Mouse (Mus musculus): ENCODE measurements around the gene Thap11. TPM values are rescaled to one million over a fixed set of nuclear protein-coding genes. Genes with fewer than 3 reads are reported as not detected.
A peak's percentile ranks its signal among the peaks of the same experiment; 100 is the strongest.
"Not testable (repeated sequence)": the region's sequence is repeated elsewhere in the genome, so short reads cannot be mapped to it uniquely, and the experiment has no call there.

Thap11 gene
- polyA plus RNA-seq, 1 experiment from 2014 or later, result 76.7 TPM

DNA sequence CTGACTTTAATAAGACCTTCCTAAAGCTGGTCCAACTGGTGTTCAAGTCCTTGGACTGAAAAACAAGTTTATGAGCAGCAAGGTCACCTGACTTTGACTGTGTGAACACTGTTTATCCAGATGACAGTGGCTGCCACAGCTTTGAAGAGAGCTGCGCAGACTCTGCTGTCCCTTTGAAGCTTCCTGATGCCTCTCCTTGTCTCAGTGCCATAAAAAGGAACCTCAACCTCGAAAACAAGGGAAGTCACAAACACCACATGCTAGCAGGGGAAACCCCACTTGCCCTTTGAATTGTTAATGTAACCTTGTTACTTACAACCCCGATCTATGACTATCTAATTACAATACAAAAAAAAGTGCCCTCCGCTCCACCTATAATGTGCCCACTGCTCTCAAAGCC, 29.4 kb upstream of the Thap11 start:
- WGBS, result 89% methylated on average over 4 of the region's 4 CpGs

DNA sequence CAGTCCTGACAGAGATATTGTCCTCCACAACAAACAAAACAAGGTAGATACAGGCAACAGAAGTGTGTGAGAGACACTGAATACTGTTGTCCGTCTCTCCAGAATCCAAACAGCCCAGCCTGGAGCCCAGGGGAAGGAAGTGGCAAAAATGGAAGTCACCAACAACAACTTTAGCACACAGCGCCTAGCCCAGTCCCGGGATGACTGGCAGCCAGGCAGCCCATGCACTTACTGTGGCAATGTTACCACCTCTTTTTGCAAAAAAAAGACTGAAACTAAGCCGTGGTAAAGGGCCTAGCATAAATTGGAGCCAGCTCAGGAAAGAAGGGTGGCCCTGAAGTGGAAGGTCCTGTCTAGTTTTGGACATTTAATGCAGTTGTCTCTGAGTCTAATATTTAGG, 28.6 kb upstream of the Thap11 start:
- Histone ChIP-seq H3K4me2 (replicated peaks) (peak overlapping the region; percentile 97), H3K9me3 (no peaks in the 10 kb centered on the region), H3K27me3 (no peaks in the 10 kb centered on the region), H3K4me1 (peaks cover 22% of the 10 kb centered on the region), H3K9ac (replicated peaks) (peak overlapping the region; percentile 84), H3K27ac (replicated peaks) (peak overlapping the region; percentile 54; the same call in 1 of the 2 replicates), H3K36me3 (peaks cover 30% of the 10 kb centered on the region), H3K4me3 (peak overlapping the region; percentile 77)
- ATAC-seq (ENCODE audit: low FRiP score, low read depth), result no peak
- 10% methylated on average over 4 of the region's 4 CpGs for WGBS

More for the DNA sequence above, 29.4 kb upstream of the Thap11 start:
- H3K4me3 ChIP-seq, result peak overlapping the region; percentile 77
- H3K9me3 ChIP-seq, result no peaks in the 10 kb centered on the region
- H3K36me3 ChIP-seq, result peaks cover 39% of the 10 kb centered on the region
- ATAC-seq (ENCODE audit: low FRiP score, low read depth), result no peak
- H3K27ac ChIP-seq (replicated peaks), result no peak overlapping the region
- H3K4me2 ChIP-seq (replicated peaks), result peak overlapping the region; percentile 97
- no peaks in the 10 kb centered on the region for H3K27me3 ChIP-seq
- no peak overlapping the region for H3K9ac ChIP-seq (replicated peaks)
- peaks cover 22% of the 10 kb centered on the region for H3K4me1 ChIP-seq

DNA sequence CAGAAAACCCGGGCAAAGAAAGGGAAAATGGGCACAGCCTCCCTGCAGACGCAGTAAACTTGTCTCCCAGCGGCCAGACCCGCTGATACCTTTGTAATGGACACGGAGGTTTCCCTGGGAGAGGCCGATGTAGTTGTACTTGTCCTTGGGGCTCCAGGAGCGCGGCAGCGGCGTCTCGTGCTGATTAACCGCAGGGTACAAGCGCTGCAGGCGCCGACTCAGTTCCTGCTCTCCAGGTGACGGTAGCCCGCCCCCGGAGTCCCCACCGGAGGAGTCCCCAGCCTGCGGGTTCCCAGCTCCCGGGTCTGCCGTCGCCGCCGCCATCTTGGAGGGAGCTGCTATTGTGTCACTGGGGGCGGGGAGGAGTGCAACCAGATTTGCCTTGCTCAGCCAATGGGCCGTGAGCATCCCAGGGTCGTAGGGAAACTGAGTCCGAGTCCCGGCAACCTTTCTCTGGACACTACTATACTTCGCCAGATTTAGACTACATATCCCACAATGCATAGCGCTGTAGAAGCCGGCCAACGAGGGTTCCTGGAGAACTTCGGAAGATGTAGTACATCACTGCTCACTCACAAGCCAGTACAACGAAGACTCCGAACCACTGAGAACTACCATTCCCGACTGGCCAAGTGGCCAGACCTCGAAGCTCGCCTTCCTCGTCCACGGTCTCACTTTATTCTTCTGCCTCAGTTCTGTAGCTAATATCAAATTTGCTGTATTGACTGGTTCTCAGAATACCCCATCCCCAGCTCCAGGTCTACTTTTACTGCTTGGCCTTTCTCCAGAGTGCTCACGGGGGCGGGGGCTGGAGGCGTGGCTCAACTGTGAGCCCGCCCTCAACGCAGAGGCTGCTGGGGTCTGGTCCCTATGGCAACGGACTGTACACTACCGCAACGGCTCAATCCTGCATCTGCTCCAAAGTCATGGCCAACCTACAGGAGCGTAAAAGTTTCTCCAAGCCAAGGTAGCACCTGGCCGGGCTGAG, 27.8 kb upstream of the Thap11 start, which contains the start of the genes Ranbp10 and Tsnaxip1:
Ranbp10 (minus strand) TSS at position 490 of the 988 bp plus-strand sequence.
Tsnaxip1 (plus strand) TSS at position 871 of the 988 bp plus-strand sequence.
- ATAC-seq (ENCODE audit: low FRiP score, low read depth), result peak; percentile 99
- Histone ChIP-seq H3K4me1 (peaks cover 22% of the 10 kb centered on the region), H3K9ac (replicated peaks) (peak within 1 kb of the TSS; percentile 84), H3K4me2 (replicated peaks) (peak within 1 kb of the TSS; percentile 97), H3K27ac (replicated peaks) (peak within 1 kb of the TSS; percentile 68), H3K27me3 (no peaks in the 10 kb centered on the region), H3K36me3 (peaks cover 23% of the 10 kb centered on the region), H3K4me3 (peak within 1 kb of the TSS; percentile 77), H3K9me3 (no peaks in the 10 kb centered on the region)
- under 1% methylated on average over 52 of the region's 52 CpGs for WGBS

DNA sequence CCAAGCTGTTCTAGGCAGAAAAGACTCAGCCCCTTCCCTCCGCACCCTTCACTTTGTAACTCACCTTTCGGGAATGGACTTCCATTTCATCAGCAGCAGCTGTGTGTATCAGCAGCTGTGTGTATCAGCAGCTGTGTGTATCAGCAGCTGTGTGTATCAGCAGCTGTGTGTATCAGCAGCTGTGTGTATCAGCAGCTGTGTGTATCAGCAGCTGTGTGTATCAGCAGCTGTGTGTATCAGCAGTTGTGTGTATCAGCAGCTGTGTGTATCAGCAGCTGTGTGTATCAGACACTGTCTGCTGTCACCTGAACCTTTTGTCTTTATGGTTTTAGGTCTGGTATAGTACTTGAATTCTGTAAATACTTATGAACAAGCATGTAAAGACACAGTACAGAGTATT, 21.2 kb upstream of the Thap11 start:
- not testable (repeated sequence) for H3K9me3 ChIP-seq; H3K36me3 ChIP-seq; H3K9ac ChIP-seq (replicated peaks); H3K27me3 ChIP-seq; H3K4me1 ChIP-seq; H3K4me3 ChIP-seq; ATAC-seq (ENCODE audit: low FRiP score, low read depth); H3K27ac ChIP-seq (replicated peaks); H3K4me2 ChIP-seq (replicated peaks)
- WGBS, result 82% methylated on average over 2 of the region's 2 CpGs

DNA sequence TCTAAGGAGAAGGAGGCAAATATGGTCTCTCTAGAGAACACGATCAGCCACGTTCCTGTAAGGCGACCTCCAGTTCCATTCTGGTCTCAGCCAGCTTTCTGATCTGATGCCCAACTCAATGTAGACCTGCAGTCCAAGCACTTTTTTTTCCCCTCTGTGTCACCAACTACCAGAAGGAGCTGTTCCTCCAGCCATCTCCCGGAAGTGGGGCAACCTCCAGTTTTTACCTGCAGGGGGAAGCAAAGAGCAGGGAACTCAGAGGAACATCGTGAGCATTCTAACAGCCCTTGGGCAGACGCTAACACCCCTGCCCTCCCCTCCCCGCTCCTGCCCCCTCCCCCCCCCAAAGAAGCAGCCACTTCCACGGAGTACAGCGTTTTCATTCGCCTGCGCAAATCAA, 19.6 kb upstream of the Thap11 start:
- H3K4me3 ChIP-seq, result no peak overlapping the region
- H3K9me3 ChIP-seq, result no peaks in the 10 kb centered on the region
- H3K36me3 ChIP-seq, result no peaks in the 10 kb centered on the region
- H3K4me2 ChIP-seq (replicated peaks), result no peak overlapping the region
- H3K9ac ChIP-seq (replicated peaks), result no peak overlapping the region
- no peaks in the 10 kb centered on the region for H3K27me3 ChIP-seq
- ATAC-seq (ENCODE audit: low FRiP score, low read depth), result no peak
- H3K27ac ChIP-seq (replicated peaks), result no peak overlapping the region
- H3K4me1 ChIP-seq, result no peaks in the 10 kb centered on the region
- WGBS, result 32% methylated on average over 11 of the region's 11 CpGs

DNA sequence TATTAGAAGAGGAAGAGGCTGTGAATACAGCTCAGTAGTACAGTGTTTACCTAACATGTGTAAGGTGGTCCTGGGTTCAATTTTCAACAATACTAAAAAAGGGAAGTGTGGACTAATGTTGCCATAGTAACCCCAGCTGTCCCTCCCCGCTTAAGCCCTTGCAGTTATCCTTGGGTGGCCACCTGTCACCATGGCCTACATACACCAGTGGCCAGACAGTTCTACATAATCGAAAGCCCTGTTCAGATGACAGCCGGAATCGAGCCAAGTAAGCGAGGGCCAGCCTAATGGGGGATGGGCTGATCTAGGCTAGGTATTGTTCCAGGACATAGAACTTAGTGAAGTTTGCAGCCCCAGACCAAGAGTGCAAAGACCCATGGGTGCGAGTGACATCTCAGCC, 17.9 kb upstream of the Thap11 start:
- Histone ChIP-seq H3K27ac (replicated peaks) (no peak overlapping the region), H3K27me3 (no peaks in the 10 kb centered on the region), H3K4me2 (replicated peaks) (no peak overlapping the region), H3K36me3 (no peaks in the 10 kb centered on the region), H3K4me1 (no peaks in the 10 kb centered on the region), H3K4me3 (no peak overlapping the region), H3K9ac (replicated peaks) (no peak overlapping the region), H3K9me3 (no peaks in the 10 kb centered on the region)
- no peak for ATAC-seq (ENCODE audit: low FRiP score, low read depth)
- WGBS, result 77% methylated on average over 6 of the region's 6 CpGs

DNA sequence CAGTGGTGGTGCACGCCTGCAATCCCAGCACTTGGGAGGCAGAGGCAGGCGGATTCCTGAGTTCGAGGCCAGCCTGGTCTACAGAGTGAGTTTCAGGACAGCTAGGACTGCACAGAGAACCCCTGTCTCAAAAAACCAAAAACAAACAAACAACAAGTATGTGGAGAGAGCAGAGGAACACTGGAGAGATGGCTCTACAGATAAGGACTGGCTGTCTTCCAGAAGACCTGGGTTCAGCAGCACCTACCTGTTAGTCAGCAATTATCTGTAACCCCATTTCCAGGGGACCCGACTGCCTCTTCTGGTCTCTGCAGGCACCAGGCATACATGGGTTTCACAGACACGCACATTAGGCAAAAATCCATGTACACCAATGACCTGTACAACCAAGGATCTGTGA, 15.7 kb upstream of the Thap11 start:
- no peak overlapping the region for H3K4me3 ChIP-seq
- H3K9ac ChIP-seq (replicated peaks), result no peak overlapping the region
- H3K9me3 ChIP-seq, result no peaks in the 10 kb centered on the region
- H3K4me1 ChIP-seq, result no peaks in the 10 kb centered on the region
- H3K36me3 ChIP-seq, result peaks cover 8% of the 10 kb centered on the region
- ATAC-seq (ENCODE audit: low FRiP score, low read depth), result no peak
- 96% methylated on average over 5 of the region's 5 CpGs for WGBS
- no peak overlapping the region for H3K27ac ChIP-seq (replicated peaks)
- no peak overlapping the region for H3K4me2 ChIP-seq (replicated peaks)
- no peaks in the 10 kb centered on the region for H3K27me3 ChIP-seq

DNA sequence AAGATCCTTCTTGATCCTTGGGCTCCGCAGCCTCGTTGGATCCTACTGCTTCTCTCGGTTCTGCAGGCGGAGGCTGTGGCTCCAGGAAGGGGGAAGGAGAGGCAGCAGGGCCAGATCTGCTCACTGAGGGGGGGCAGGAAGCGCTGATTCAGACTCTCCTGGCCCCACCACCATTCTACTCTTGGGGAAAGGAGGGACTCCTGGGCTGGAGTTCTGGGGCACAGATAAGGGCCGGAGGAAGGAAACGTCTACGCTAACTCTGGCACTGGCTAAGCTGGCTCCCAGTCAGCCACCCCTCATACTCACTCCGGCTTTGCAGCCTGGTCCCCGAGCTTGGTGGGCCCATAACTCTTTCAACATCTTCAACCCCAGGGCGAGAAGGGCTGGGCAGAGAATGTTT, 8.3 kb upstream of the Thap11 start:
- Histone ChIP-seq H3K36me3 (peaks cover 64% of the 10 kb centered on the region), H3K9ac (replicated peaks) (no peak overlapping the region), H3K4me1 (peaks cover 8% of the 10 kb centered on the region), H3K4me2 (replicated peaks) (no peak overlapping the region), H3K9me3 (no peaks in the 10 kb centered on the region), H3K4me3 (no peak overlapping the region), H3K27me3 (no peaks in the 10 kb centered on the region), H3K27ac (replicated peaks) (no peak overlapping the region)
- no peak for ATAC-seq (ENCODE audit: low FRiP score, low read depth)
- 94% methylated on average over 11 of the region's 11 CpGs for WGBS

DNA sequence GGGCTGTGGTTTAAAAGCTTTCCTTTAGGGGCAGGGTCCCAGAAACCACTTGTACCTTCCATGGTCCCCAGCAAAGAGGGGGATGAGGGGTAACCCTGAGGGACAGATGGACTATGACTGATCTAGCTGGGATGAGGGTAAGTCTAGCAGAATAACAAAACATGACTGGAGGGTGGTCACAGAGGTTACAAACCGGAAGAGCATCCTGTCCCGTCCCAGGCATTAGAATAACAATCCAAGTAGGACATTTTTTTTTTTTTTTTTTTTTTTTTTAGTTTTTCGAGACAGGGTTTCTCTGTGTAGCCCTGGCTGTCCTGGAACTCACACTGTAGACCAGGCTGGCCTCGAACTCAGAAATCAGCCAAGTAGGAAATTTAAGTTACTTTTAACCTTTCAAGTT, 4.9 kb upstream of the Thap11 start:
- Histone ChIP-seq H3K4me1 (peaks cover 8% of the 10 kb centered on the region), H3K36me3 (peaks cover 48% of the 10 kb centered on the region), H3K27ac (replicated peaks) (no peak overlapping the region), H3K9me3 (no peaks in the 10 kb centered on the region), H3K27me3 (no peaks in the 10 kb centered on the region), H3K9ac (replicated peaks) (no peak overlapping the region), H3K4me2 (replicated peaks) (no peak overlapping the region), H3K4me3 (no peak overlapping the region)
- ATAC-seq (ENCODE audit: low FRiP score, low read depth), result no peak
- WGBS, result 87% methylated on average over 4 of the region's 4 CpGs

DNA sequence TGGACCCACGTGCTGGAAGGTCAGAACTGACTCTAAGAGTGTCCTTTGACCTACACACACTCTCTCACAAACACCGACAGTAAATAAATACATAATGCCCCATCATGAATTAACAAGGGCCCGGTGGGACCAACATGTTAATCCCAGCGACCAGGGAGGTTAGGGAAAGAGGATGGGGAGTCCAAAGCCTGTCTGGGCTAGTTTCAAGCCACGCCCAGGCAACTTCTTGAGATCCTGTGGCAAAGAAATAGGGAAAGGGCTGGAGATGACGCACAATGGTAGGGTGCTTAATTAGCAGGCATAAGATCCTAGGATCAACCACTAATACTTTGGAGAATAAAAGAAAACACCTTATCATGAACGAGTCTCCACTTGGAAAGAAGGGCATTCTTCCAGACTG, 4.3 kb upstream of the Thap11 start:
- Histone ChIP-seq H3K36me3 (peaks cover 42% of the 10 kb centered on the region), H3K4me3 (peak overlapping the region; percentile 20), H3K27ac (replicated peaks) (no peak overlapping the region), H3K27me3 (no peaks in the 10 kb centered on the region), H3K9me3 (no peaks in the 10 kb centered on the region), H3K9ac (replicated peaks) (no peak overlapping the region; the same call in 1 of the 2 replicates), H3K4me2 (replicated peaks) (peak overlapping the region; percentile 87), H3K4me1 (peaks cover 11% of the 10 kb centered on the region)
- no peak for ATAC-seq (ENCODE audit: low FRiP score, low read depth)
- WGBS, result 81% methylated on average over 7 of the region's 7 CpGs

DNA sequence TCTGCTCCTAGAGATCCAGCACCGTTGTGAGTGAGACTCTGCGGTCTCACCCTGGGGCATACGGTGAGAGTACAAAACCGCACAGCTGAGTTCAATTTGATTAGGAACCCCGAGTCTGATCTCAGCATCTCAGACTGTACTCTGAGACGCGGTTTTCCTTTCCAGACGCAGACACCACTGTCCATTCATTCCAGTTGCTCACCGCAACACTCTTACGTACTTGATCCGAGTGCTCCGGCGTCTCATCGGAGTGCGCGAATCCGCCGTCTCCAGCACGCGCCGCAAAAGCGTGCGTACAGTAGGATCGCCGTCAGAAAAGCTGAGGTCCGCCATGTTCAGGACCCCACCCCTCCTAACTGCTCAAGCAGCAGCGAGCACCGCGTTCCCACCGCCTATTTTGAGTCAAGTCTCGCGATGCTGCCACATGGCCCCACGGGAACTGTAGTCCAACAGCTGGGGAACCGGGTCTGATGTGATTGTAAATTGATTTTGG, 3.2 kb upstream of the Thap11 start:
- H3K27ac ChIP-seq (replicated peaks), result peak overlapping the region; percentile 64

DNA sequence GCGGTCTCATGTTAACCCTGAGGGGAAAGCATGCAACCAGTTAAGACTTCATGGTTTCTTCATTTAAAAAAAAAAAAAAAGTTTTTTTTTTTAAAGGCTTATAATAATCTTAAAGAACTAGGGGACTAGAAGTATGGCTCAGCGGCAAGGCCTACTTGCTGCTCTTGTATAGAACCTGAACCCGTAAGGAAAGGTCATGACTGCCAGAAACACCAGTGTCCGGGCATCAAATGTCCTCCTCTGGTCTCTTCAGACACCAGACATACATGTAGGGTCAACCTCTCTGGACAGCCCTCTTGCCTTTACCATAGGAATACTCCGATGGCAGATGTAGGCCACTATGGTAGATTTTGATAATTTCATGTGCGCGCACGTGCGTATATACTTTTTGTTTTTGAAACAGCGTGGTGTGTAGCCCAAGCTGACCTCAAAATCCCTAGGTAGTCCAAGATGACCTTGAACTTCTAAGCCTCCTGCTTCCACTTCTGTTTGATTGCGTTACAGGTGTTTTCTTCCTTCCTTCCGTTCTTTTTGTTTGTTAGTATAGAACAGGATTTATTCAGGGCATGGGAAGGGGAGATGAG, 2.7 kb upstream of the Thap11 start:
- Histone ChIP-seq H3K9ac (replicated peaks) (peak overlapping the region; percentile 81; the same call in 1 of the 2 replicates), H3K4me2 (replicated peaks) (no peak overlapping the region), H3K9me3 (no peaks in the 10 kb centered on the region), H3K27me3 (no peaks in the 10 kb centered on the region), H3K36me3 (peaks cover 26% of the 10 kb centered on the region), H3K4me1 (peaks cover 26% of the 10 kb centered on the region), H3K27ac (replicated peaks) (no peak overlapping the region), H3K4me3 (peak overlapping the region; percentile 76)
- ATAC-seq (ENCODE audit: low FRiP score, low read depth), result no peak
- 83% methylated on average over 12 of the region's 12 CpGs for WGBS

More for the DNA sequence above, 3.2 kb upstream of the Thap11 start:
- peak; percentile 83 for ATAC-seq (ENCODE audit: low FRiP score, low read depth)
- no peaks in the 10 kb centered on the region for H3K9me3 ChIP-seq
- H3K9ac ChIP-seq (replicated peaks), result peak overlapping the region; percentile 81
- H3K4me3 ChIP-seq, result peak overlapping the region; percentile 76
- H3K4me1 ChIP-seq, result peaks cover 21% of the 10 kb centered on the region
- H3K4me2 ChIP-seq (replicated peaks), result peak overlapping the region; percentile 87
- under 1% methylated on average over 34 of the region's 34 CpGs for WGBS
- H3K27me3 ChIP-seq, result no peaks in the 10 kb centered on the region
- peaks cover 31% of the 10 kb centered on the region for H3K36me3 ChIP-seq
